Mouse (Mus musculus) heart, postnatal 0 days (tissue): ENCODE measurements at regions not wholly inside any gene's neighbourhood (a gene's known extent, or its start where the extent isn't known, plus 50 kb on each side); places are given as distances from the start of the nearest gene placed in this dataset.
"Not testable (repeated sequence)": the region's sequence is repeated elsewhere in the genome, so short reads cannot be mapped to it uniquely, and the experiment has no call there.

Experiments
- ATAC-seq: fragments of 200-750 bp; cut with Nextera tagmentation; 2 replicates; pipeline ENCODE4 v1.8.0; 2017; ENCODE audit warnings: low read depth, moderate number of reproducible peaks, moderate library complexity; ENCODE audit not compliant: insufficient read depth
- DNase-seq: peaks from one replicate; pipeline ENCODE4 v3.0.0-alpha.2; 2016; ENCODE audit warnings: low spot score
- H3K27ac ChIP-seq: fragments of 300-500 bp; sonication (generic); 2 replicates; pipeline ENCODE4 v1.5.1; 2014; ENCODE audit warnings: low read depth, mild to moderate bottlenecking
- H3K27me3 ChIP-seq: fragments of 300-500 bp; sonication (generic); 2 replicates; pipeline ENCODE4 v1.6.1; 2014; ENCODE audit warnings: low read length, mixed read lengths; ENCODE audit not compliant: control insufficient read depth, insufficient read depth
- H3K36me3 ChIP-seq: fragments of 300-500 bp; sonication (generic); replicated peaks from 2 replicates; pipeline ENCODE4 v1.6.1; 2014; ENCODE audit warnings: low read length, mixed read lengths; ENCODE audit not compliant: control insufficient read depth, insufficient read depth
- H3K4me1 ChIP-seq: fragments of 300-500 bp; sonication (generic); 2 replicates; pipeline ENCODE4 v1.6.1; 2014; ENCODE audit warnings: antibody characterized with exemption; ENCODE audit not compliant: control insufficient read depth, insufficient read depth
- H3K4me2 ChIP-seq: fragments of 300-500 bp; sonication (generic); 2 replicates; pipeline ENCODE4 v1.6.1; 2014; ENCODE audit warnings: low read depth, mild to moderate bottlenecking, low read length, moderate library complexity
- H3K4me3 ChIP-seq: fragments of 300-500 bp; sonication (generic); 2 replicates; pipeline ENCODE4 v1.5.1; 2014; ENCODE audit warnings: low read depth, low read length
- H3K9ac ChIP-seq: fragments of 300-500 bp; sonication (generic); replicated peaks from 2 replicates; pipeline ENCODE4 v1.6.1; 2014; ENCODE audit warnings: low read depth, low read length, mixed read lengths
- H3K9me3 ChIP-seq: fragments of 300-500 bp; sonication (generic); replicated peaks from 2 replicates; pipeline ENCODE4 v1.6.1; 2016; ENCODE audit warnings: low read length; ENCODE audit not compliant: control insufficient read depth
- CTCF ChIP-seq: IDR thresholded peaks from 2 replicates; pipeline ENCODE4 v1.5.1; 2016; ENCODE audit warnings: antibody characterized with exemption, control low read depth, low read depth
- WGBS: fragments of 180-500 bp; shearing (Covaris S2); extraction: QIAGEN DNeasy Blood & Tissue Kit; methylation state at CpG from one replicate; pipeline ENCODE4 v1.1.7; 2014; 5-methylcytosine and 5-hydroxymethylcytosine counted together

- ATAC-seq, H3K27me3 ChIP-seq, H3K4me3 ChIP-seq, H3K9ac ChIP-seq, H3K9me3 ChIP-seq, H3K27ac ChIP-seq, H3K4me1 ChIP-seq, H3K36me3 ChIP-seq, DNase-seq, H3K4me2 ChIP-seq: not testable (repeated sequence)
- WGBS, result 3% methylated on average over 1 of the region's 1 CpGs
- peak; percentile 19; the same call in 1 of the 2 replicates for TF ChIP-seq CTCF
Observed at GRCm38 (mm10) chr11:121965911-121966310, 135.9 kb downstream of the Ptchd3 start.
